Mouse (Mus musculus) heart, embryonic 13.5 days (tissue): ENCODE results near the gene Meaf6. TPM values are rescaled to one million over a fixed set of nuclear protein-coding genes. Genes with fewer than 3 reads are reported as not detected.

Experiments
- ATAC-seq: fragments of 200-750 bp; cut with Nextera tagmentation; 2 replicates; pipeline ENCODE4 v1.8.0; 2017; ENCODE audit warnings: moderate TSS enrichment; ENCODE audit not compliant: insufficient number of reproducible peaks, low FRiP score, low TSS enrichment; ENCODE audit errors: extremely low read depth
- H3K27ac ChIP-seq: fragments of 300-500 bp; sonication (generic); replicated peaks from 2 replicates; pipeline ENCODE4 v1.5.1; 2015; ENCODE audit warnings: moderate library complexity, mild to moderate bottlenecking, inconsistent platforms
- H3K27me3 ChIP-seq: fragments of 300-500 bp; sonication (generic); replicated peaks from 2 replicates; pipeline ENCODE4 v1.6.1; 2015; ENCODE audit warnings: mild to moderate bottlenecking, inconsistent platforms
- H3K36me3 ChIP-seq: fragments of 300-500 bp; sonication (generic); 2 replicates; pipeline ENCODE4 v1.6.1; 2015; ENCODE audit warnings: mild to moderate bottlenecking, inconsistent platforms
- H3K4me1 ChIP-seq: fragments of 300-500 bp; sonication (generic); 2 replicates; pipeline ENCODE4 v1.6.1; 2015; ENCODE audit warnings: inconsistent platforms
- H3K4me2 ChIP-seq: fragments of 300-500 bp; sonication (generic); 2 replicates; pipeline ENCODE4 v1.6.1; 2015; ENCODE audit warnings: inconsistent platforms, mild to moderate bottlenecking, moderate library complexity
- H3K4me3 ChIP-seq: fragments of 300-500 bp; sonication (generic); 2 replicates; pipeline ENCODE4 v1.5.1; 2015; ENCODE audit warnings: moderate library complexity, mild to moderate bottlenecking, inconsistent platforms
- H3K9ac ChIP-seq: fragments of 300-500 bp; sonication (generic); 2 replicates; pipeline ENCODE4 v1.6.1; 2015; ENCODE audit warnings: inconsistent platforms, mild to moderate bottlenecking, moderate library complexity
- H3K9me3 ChIP-seq: fragments of 300-500 bp; sonication (generic); 2 replicates; pipeline ENCODE4 v1.6.1; 2016; ENCODE audit warnings: inconsistent platforms
- WGBS: fragments of 180-500 bp; shearing (Covaris S2); methylation state at CpG from one replicate; pipeline ENCODE4 v1.1.7; 2015; ENCODE audit warnings: mixed read lengths; 5-methylcytosine and 5-hydroxymethylcytosine counted together
- polyA plus RNA-seq: library from polyadenylated mRNA; unstranded; fragments of >200 nt; fragmentation: Nextera tagmentation; extraction: Ambion mirVana; gene quantifications from 2 replicates; pipeline ENCODE4 v1.2.1, GENCODE M21; 2015

Meaf6 gene
- polyA plus RNA-seq, 1 experiment from 2014 or later: 42.6 TPM

- WGBS: 42% methylated on average over 7 of the region's 7 CpGs
- Histone ChIP-seq H3K4me3 (no peak overlapping the region), H3K27me3 (peaks cover 46% of the 10 kb centered on the region), H3K4me2 (no peak overlapping the region), H3K36me3 (no peaks in the 10 kb centered on the region), H3K9me3 (no peaks in the 10 kb centered on the region), H3K9ac (no peak overlapping the region), H3K27ac (no peak overlapping the region), H3K4me1 (no peaks in the 10 kb centered on the region)
- ATAC-seq: no peak
These were observed 77.8 kb downstream of the Meaf6 start for GRCm38 (mm10) chr4:125162701-125163100.

Other genes starting within 250 kb of the Meaf6 start
- 21.1 and 25.1 TPM in 2 replicates for gene Yrdc, start 234.5 kb upstream of the Meaf6 start, polyA plus RNA-seq
- gene 1110065P20Rik, start 233.9 kb upstream of the Meaf6 start, polyA plus RNA-seq: 45.8 and 46.6 TPM in 2 replicates
- 0.15 TPM in 1 of 2 replicates, not detected in the other for gene Maneal, start 223.0 kb upstream of the Meaf6 start, polyA plus RNA-seq
- gene Epha10, start 204.2 kb upstream of the Meaf6 start, polyA plus RNA-seq: 0.05 TPM in 1 of 2 replicates, not detected in the other
- 10.0 and 10.5 TPM in 2 replicates for gene 9930104L06Rik, start 148.1 kb upstream of the Meaf6 start, polyA plus RNA-seq
- gene Cdca8, start 145.8 kb upstream of the Meaf6 start, polyA plus RNA-seq: 111 and 113 TPM in 2 replicates
- gene Rspo1, start 98.7 kb upstream of the Meaf6 start, polyA plus RNA-seq: 7.3 and 9.1 TPM in 2 replicates
- gene Gnl2, start 68.5 kb upstream of the Meaf6 start, polyA plus RNA-seq: 54.8 and 56.4 TPM in 2 replicates
- 0.11 and 0.13 TPM in 2 replicates for gene Dnali1, start 19.4 kb upstream of the Meaf6 start, polyA plus RNA-seq
- 14.0 and 18.8 TPM in 2 replicates for gene Snip1, start 18.5 kb upstream of the Meaf6 start, polyA plus RNA-seq
- gene Zc3h12a, start 42.7 kb downstream of the Meaf6 start, polyA plus RNA-seq: 0.59 and 0.62 TPM in 2 replicates